In the genomic region with DNA sequence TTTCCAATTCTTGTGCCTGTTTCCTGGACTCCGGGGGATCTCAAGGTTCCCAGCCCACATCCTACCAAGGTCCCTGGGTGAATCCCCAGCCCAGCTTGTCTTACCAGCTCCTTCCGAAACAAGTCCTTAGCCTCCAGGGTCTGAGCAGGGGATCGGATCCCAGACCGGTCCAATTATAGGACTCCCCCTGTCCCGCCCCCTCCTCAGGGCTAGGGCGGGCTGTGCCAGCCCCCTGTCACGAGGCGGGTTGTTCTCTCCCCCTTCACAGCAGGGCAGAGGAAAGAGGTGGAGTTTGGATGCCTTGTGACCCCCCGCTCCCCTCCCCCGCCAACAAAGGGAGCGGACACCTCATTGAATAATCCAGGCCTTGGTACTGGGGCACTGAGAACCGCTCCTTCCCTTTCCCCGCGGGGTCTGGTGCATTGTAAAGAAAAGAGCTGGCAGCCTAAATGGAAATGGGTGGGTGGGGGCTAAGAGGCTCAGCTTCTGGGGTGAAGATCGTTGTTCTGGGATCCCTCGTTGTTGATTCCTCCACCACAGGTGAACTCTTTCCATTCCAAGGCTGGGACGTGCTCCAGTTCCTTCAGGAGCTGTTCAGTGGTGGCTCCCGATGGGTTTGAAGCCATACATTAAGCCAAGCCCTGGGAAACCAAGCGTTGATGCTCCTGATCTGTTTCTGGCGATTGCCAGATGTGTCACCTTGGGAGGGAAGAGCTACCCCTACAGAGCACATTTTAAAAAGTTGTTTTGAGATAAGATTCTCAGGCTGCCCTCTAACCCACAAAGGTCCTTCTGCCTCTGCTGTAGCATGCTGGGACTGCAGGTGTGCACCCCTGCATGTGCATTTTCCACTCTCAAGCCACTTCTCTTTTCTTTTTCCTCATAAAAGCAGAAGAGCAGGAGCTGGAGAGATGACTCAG, we compare ENCODE assay signal across 8 mouse cellular contexts. TPM values are rescaled to one million over a fixed set of nuclear protein-coding genes. Genes with fewer than 3 reads are reported as not detected.
DNase-seq lines count a peak whose midpoint lies in the region; ATAC-seq lines count a peak whose summit lies in the region.

A gene (minus strand): TSS at position 282 of the 920 bp plus-strand sequence.

- 1% methylated on average over 20 of the region's 20 CpGs for WGBS in hindbrain, embryonic 16.5 days

- no peaks in the 10 kb centered on the region for H3K9me3 ChIP-seq in hindbrain, embryonic 16.5 days (ENCODE audit: control insufficient read depth, low read length)

- H3K4me1 ChIP-seq in hindbrain, embryonic 16.5 days (ENCODE audit: control insufficient read depth, insufficient read depth, low read depth, low read length) = peaks cover 19% of the 10 kb centered on the region

- H3K27ac ChIP-seq in hindbrain, embryonic 16.5 days (ENCODE audit: low read depth, low read length) = peak within 1 kb of the TSS; percentile 71

- peak within 1 kb of the TSS; percentile 55 for H3K4me2 ChIP-seq in hindbrain, embryonic 16.5 days (ENCODE audit: low read length)

- no peaks in the 10 kb centered on the region for H3K27me3 ChIP-seq in hindbrain, embryonic 16.5 days (replicated peaks; ENCODE audit: control insufficient read depth, insufficient read depth, low read length)

- peak; percentile 92 for DNase-seq in ZHBTc4 (ENCODE audit: low read depth, low spot score)
- DNase-seq in embryo, embryonic 10 days (ENCODE audit: low spot score) = peak; percentile 56
- DNase-seq in gastrocnemius, postnatal 14 days = peak; percentile 42
- DNase-seq in left cerebral cortex, adult 18-20 months (ENCODE audit: low spot score in 2 of 2) = peak; percentile 46 to 54
- DNase-seq in lung, postnatal 25 days (ENCODE audit: low spot score) = peak; percentile 32
- peak; percentile 76 for DNase-seq in right cerebral cortex, adult 18-20 months
- DNase-seq in T-cell, adult 2 months (ENCODE audit: low spot score) = no peak

- peak within 1 kb of the TSS; percentile 40 for H3K4me3 ChIP-seq in hindbrain, embryonic 16.5 days (ENCODE audit: low read length)

- H3K36me3 ChIP-seq in hindbrain, embryonic 16.5 days (ENCODE audit: control insufficient read depth, insufficient read depth, low read length) = peaks cover 5% of the 10 kb centered on the region

- intact Hi-C loops in gastrocnemius, postnatal 14 days (cut with DNase I; ENCODE audit: low total_unique reads) = no loop called here

- ATAC-seq in hindbrain, embryonic 16.5 days = peak; percentile 80

- peak within 1 kb of the TSS; percentile 58 for H3K9ac ChIP-seq in hindbrain, embryonic 16.5 days (ENCODE audit: low read depth, low read length)

RNA-seq across cellular contexts. Expression of the gene that starts here (rescaled TPM):
- 10 to 100 TPM; 56.6 to 84.2 TPM for total RNA-seq in gastrocnemius, postnatal 14 days (2021)
- 849 and 1,414 TPM in 2 replicates for polyA plus RNA-seq in hindbrain, embryonic 16.5 days (2015; fragmentation: Nextera tagmentation; extraction: Ambion mirVana)
- 1,000 to 10,000 TPM; 1,855 to 2,066 TPM for total RNA-seq in left cerebral cortex, adult 18-20 months (2021)

Comparison
In these comparisons a context has a peak if more than half of its experiments do, and no peak if none do; other contexts are left out.
1. RNA of the gene that starts here (total RNA-seq): 1,855 to 2,066 TPM in left cerebral cortex, adult 18-20 months; 56.6 to 84.2 TPM in gastrocnemius, postnatal 14 days; every median in the first group is over 10 times any median in the second.